Mouse (Mus musculus) liver, embryonic 14.5 days (tissue): ENCODE measurements around the gene Mmgt2.

Experiments
- CTCF ChIP-seq: IDR thresholded peaks from 2 replicates; pipeline ENCODE4 v1.5.1; 2016; ENCODE audit warnings: antibody characterized with exemption, low read depth, control low read depth
- EP300 ChIP-seq: IDR thresholded peaks from 2 replicates; pipeline ENCODE4 v1.6.1; 2016; ENCODE audit warnings: antibody characterized with exemption, low read depth

DNA sequence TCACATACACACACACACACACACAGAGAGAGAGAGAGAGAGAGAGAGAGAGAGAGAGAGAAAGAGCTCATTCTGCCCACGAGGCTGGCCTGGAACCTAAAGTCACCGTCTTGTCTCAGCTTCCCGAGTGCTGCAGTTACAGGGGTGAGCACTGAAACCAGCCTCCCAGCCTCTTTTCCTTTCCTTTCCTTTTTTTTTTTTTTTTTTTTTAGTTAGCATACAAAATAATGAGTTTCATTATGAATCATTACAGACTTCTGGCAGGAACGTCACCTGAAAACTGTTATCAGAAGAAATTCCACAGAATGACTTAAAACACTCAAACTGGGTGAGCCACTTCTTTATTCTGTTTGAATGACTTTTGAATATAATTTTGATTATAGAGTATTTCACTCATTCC lies 31.5 kb downstream of the Mmgt2 start:
- TF ChIP-seq CTCF = no peak
- TF ChIP-seq EP300 = no peak
